Mouse (Mus musculus) embryonic stem cell, embryonic (primary cell): ENCODE data around the gene Olfr1132.
"Not testable (repeated sequence)": the region's sequence is repeated elsewhere in the genome, so short reads cannot be mapped to it uniquely, and the experiment has no call there.

Source experiments
- CTCF ChIA-PET, 4 experiments: fragments of 300-600 bp in 2 of 4; fragments of 350-600 bp in 2 of 4; sonication (Branson Sonifier 250); formaldehyde crosslinking; loops; one replicate each; lab custom pipeline; 2022; ENCODE audit warnings: inconsistent platforms in 2 of 4; lab: Charles Lee
- POLR2A ChIA-PET, 4 experiments: fragments of 300-600 bp in 2 of 4; fragments of 350-600 bp in 2 of 4; sonication (Branson Sonifier 250); formaldehyde crosslinking; loops; one replicate each; lab custom pipeline; 2022; ENCODE audit warnings: antibody characterized with exemption in 4 of 4, inconsistent platforms in 1 of 4; lab: Charles Lee

Gene Olfr1132

DNA sequence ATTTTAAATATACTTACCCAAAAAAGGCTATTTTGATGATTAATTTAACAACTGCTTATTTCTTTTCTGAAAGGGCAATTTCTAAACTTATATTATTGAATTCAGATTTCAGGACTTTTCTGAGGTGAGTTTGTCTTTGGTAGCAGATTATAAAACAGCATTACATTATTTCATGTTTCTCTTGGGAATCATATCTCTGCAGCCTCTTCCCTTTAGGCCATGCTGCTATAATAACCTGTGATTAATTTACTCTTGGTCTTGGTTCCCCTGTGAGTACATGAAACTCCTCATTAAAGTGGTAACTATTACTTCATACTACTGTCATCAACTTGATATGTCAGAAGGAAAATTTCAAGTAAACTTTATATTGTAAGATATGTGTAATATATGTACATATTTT is at the start of gene Olfr1132:
Olfr1132 (minus strand) TSS at position 101 of the 400 bp plus-strand sequence.
- POLR2A ChIA-PET = no interaction called here

DNA sequence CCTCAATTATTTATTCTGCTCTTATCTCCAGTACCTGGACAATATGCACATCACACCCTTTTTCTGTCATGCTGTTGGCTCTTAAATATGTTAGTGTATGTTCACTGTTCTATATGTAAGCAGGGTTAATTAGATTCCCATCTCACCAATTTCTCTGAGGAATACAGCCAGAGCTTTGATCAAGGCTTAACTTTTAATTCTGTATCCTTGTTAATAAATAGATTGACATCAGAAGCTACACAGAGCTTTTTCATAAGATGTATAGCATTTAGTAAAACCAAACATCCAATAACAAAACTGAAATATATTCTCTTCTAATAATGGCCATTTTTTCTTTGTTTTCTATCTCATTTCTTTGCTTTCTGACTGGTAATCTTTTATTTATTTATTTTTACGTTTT is 36.2 kb upstream of the Olfr1132 start, which contains the start of gene Olfr1135:
Olfr1135 (minus strand) TSS at position 101 of the 400 bp plus-strand sequence.
- ChIA-PET CTCF (no interaction called here), POLR2A (no interaction called here)

More for the DNA sequence above, at the start of gene Olfr1132:
- CTCF ChIA-PET = no interaction called here

- CTCF ChIA-PET = no interaction called here
- POLR2A ChIA-PET = no interaction called here
These were observed 21.0 kb upstream of the Olfr1132 start, which contains the start of gene Olfr1134 for GRCm38 (mm10) chr2:87658360-87658759. Gene Olfr1134 (minus strand): TSS chr2:87658460.

DNA sequence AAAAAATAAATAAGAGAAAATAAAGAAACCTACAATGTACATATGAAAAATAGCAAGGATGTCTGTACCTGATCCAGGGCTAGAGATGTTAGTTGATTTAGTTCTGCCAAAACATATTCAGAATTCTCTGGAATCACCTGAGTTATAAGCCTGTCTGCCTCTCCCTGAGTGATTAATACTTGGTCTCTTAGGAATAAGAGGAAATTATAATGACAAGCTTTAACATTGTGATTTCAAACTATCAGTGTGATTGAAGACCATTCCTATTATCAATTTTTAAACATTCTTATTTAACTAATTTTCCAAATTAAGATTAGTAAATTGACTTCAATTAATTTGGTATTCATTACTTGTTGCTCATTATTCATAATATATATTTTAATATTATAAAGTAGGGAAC is 9.9 kb upstream of the Olfr1132 start, which contains the start of gene Olfr1133:
Olfr1133 (minus strand) TSS at position 101 of the 400 bp plus-strand sequence.
- CTCF ChIA-PET = no interaction called here
- POLR2A ChIA-PET = no interaction called here

- ChIA-PET CTCF (interaction anchor here in 1 of 4 experiments (0.5 kb wide), 1 partner anchor 405 kb away, joined by 3 read pairs; no protein-coding TSS in a partner anchor), POLR2A (no interaction called here)
These were observed 5.1 kb upstream of the Olfr1132 start for GRCm38 (mm10) chr2:87642441-87642840.

- CTCF ChIA-PET = no interaction called here
These were observed 10.5 kb downstream of the Olfr1132 start, which contains the start of gene Olfr1131 for GRCm38 (mm10) chr2:87626804-87627203. Gene Olfr1131 (plus strand): TSS chr2:87627104.

GRCm38 (mm10) chr2:87605912-87606311 is 31.4 kb downstream of the Olfr1132 start, which contains the start of gene Olfr1130:
Gene Olfr1130 (plus strand): TSS chr2:87606212.
- CTCF ChIA-PET, POLR2A ChIA-PET: not testable (repeated sequence)

More at GRCm38 (mm10) chr2:87626804-87627203, 10.5 kb downstream of the Olfr1132 start, which contains the start of gene Olfr1131:
- POLR2A ChIA-PET = no interaction called here
